Mouse (Mus musculus) forebrain, postnatal 0 days (tissue): ENCODE results near the gene Pla2g2e. TPM values are rescaled to one million over a fixed set of nuclear protein-coding genes. Genes with fewer than 3 reads are reported as not detected.
A peak's percentile ranks its signal among the peaks of the same experiment; 100 is the strongest.

Source experiments
- ATAC-seq: fragments of 200-750 bp; cut with Nextera tagmentation; 2 replicates; pipeline ENCODE4 v1.8.0; 2017; ENCODE audit warnings: mild to moderate bottlenecking, moderate library complexity
- DNase-seq: peaks from one replicate; pipeline ENCODE4 v3.0.0-alpha.2; 2015
- H3K27ac ChIP-seq: fragments of 300-500 bp; sonication (generic); 2 replicates; pipeline ENCODE4 v1.5.1; 2014; ENCODE audit warnings: low read depth, mild to moderate bottlenecking, antibody characterized with exemption, low read length, moderate library complexity, mixed read lengths
- H3K27me3 ChIP-seq: fragments of 300-500 bp; sonication (generic); 2 replicates; pipeline ENCODE4 v1.6.1; 2014; ENCODE audit warnings: mild to moderate bottlenecking, low read length, mixed read lengths; ENCODE audit not compliant: insufficient read depth
- H3K36me3 ChIP-seq: fragments of 300-500 bp; sonication (generic); 2 replicates; pipeline ENCODE4 v1.6.1; 2014; ENCODE audit warnings: mild to moderate bottlenecking, moderate library complexity; ENCODE audit not compliant: insufficient read depth
- H3K4me1 ChIP-seq: fragments of 300-500 bp; sonication (generic); 2 replicates; pipeline ENCODE4 v1.6.1; 2014; ENCODE audit warnings: antibody characterized with exemption; ENCODE audit not compliant: insufficient read depth
- H3K4me2 ChIP-seq: fragments of 300-500 bp; sonication (generic); 2 replicates; pipeline ENCODE4 v1.6.1; 2014; ENCODE audit warnings: low read depth, mild to moderate bottlenecking, moderate library complexity
- H3K4me3 ChIP-seq: fragments of 300-500 bp; sonication (generic); 2 replicates; pipeline ENCODE4 v1.5.1; 2014; ENCODE audit warnings: low read depth, low read length, mixed read lengths
- H3K9ac ChIP-seq: fragments of 300-500 bp; sonication (generic); 2 replicates; pipeline ENCODE4 v1.6.1; 2014; ENCODE audit warnings: mild to moderate bottlenecking
- H3K9me3 ChIP-seq: fragments of 300-500 bp; sonication (generic); 2 replicates; pipeline ENCODE4 v1.6.1; 2016; ENCODE audit warnings: low read length
- CTCF ChIP-seq: sonication (generic); IDR thresholded peaks from 2 replicates; pipeline ENCODE4 v1.5.1; 2016; ENCODE audit warnings: antibody characterized with exemption, control low read depth, low read depth
- WGBS: fragments of 180-500 bp; shearing (Covaris S2); extraction: QIAGEN DNeasy Blood & Tissue Kit; methylation state at CpG from one replicate; pipeline ENCODE4 v1.1.7; 2014; 5-methylcytosine and 5-hydroxymethylcytosine counted together
- polyA plus RNA-seq: library from polyadenylated mRNA; unstranded; fragments of >200 nt; fragmentation: Nextera tagmentation; extraction: Ambion mirVana; gene quantifications from 2 replicates; pipeline ENCODE4 v1.2.1, GENCODE M21; 2015
- total RNA-seq: library from RNA; depleted of rRNA; stranded (reverse); fragments of >200 nt; gene quantifications from 2 replicates; pipeline ENCODE4 v1.2.3, GENCODE M21; 2014; rRNA removed

The Pla2g2e gene
- total and polyA plus RNA-seq, 2 experiments from 2014 or later, result not detected

DNA sequence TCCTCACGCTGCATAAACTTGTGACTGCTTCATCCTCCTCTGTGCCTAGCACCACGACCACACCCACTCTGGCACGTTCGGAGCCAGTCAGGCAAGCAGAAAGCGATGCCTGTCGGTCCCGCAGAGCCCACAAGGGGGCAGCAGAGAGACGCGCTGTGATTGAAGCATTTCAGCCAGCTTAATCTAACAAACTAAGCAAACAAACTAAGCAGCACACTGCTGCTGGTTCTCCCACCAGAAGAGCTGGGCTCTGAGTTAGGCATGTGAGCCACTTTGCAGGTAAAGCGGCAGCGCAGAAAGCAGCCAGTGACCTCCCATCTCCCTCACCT, 44.4 kb downstream of the Pla2g2e start:
- H3K27ac ChIP-seq, result no peak overlapping the region
- H3K9ac ChIP-seq, result no peak overlapping the region
- H3K36me3 ChIP-seq, result no peaks in the 10 kb centered on the region
- H3K4me2 ChIP-seq, result peak overlapping the region; percentile 58
- ATAC-seq, result peak; percentile 91
- peak overlapping the region; percentile 28 for H3K4me3 ChIP-seq
- TF ChIP-seq CTCF, result peak; percentile 100
- no peaks in the 10 kb centered on the region for H3K9me3 ChIP-seq
- no peaks in the 10 kb centered on the region for H3K4me1 ChIP-seq
- peak; percentile 97 for DNase-seq
- no peaks in the 10 kb centered on the region for H3K27me3 ChIP-seq
- WGBS, result 2% methylated on average over 11 of the region's 11 CpGs

GRCm38 (mm10) chr4:138925561-138925960, 47.8 kb downstream of the Pla2g2e start:
- DNase-seq, result no peak
- no peak for ATAC-seq
- WGBS, result 70% methylated on average over 2 of the region's 2 CpGs
- Histone ChIP-seq H3K4me1 (no peaks in the 10 kb centered on the region), H3K4me3 (no peak overlapping the region), H3K4me2 (no peak overlapping the region), H3K27me3 (no peaks in the 10 kb centered on the region), H3K9me3 (no peaks in the 10 kb centered on the region), H3K27ac (no peak overlapping the region), H3K9ac (no peak overlapping the region), H3K36me3 (no peaks in the 10 kb centered on the region)
- TF ChIP-seq CTCF, result no peak

Other genes with a start within 250 kb of the Pla2g2e start
- gene Vwa5b1, start 242.1 kb upstream of the Pla2g2e start, total RNA-seq, result 4.0 and 9.2 TPM in 2 replicates
- 0.65 and 1.5 TPM in 2 replicates for gene Vwa5b1, start 242.1 kb upstream of the Pla2g2e start, polyA plus RNA-seq
- gene Pla2g2c, start 153.2 kb upstream of the Pla2g2e start, total RNA-seq, result 0.24 and 0.77 TPM in 2 replicates
- gene Pla2g2c, start 153.2 kb upstream of the Pla2g2e start, polyA plus RNA-seq, result 0.28 and 0.42 TPM in 2 replicates
- 4.0 and 5.6 TPM in 2 replicates for gene Ubxn10, start 140.8 kb upstream of the Pla2g2e start, total RNA-seq
- gene Ubxn10, start 140.8 kb upstream of the Pla2g2e start, polyA plus RNA-seq, result 2.4 and 3.5 TPM in 2 replicates
- 0.23 TPM in 1 of 2 replicates, not detected in the other for gene Pla2g2f, start 120.3 kb upstream of the Pla2g2e start, total RNA-seq
- not detected in 2 replicates for gene Pla2g2f, start 120.3 kb upstream of the Pla2g2e start, polyA plus RNA-seq
- gene Pla2g2d, start 102.2 kb upstream of the Pla2g2e start, total RNA-seq, result 0.38 TPM in 1 of 2 replicates, not detected in the other
- 0.23 TPM in 1 of 2 replicates, not detected in the other for gene Pla2g2d, start 102.2 kb upstream of the Pla2g2e start, polyA plus RNA-seq
- gene Pla2g5, start 14.5 kb upstream of the Pla2g2e start, total RNA-seq, result 0.15 and 2.9 TPM in 2 replicates
- gene Pla2g5, start 14.5 kb upstream of the Pla2g2e start, polyA plus RNA-seq, result 1.1 and 1.5 TPM in 2 replicates
- not detected in 2 replicates for gene Gm13030, start 4.0 kb upstream of the Pla2g2e start, total RNA-seq
- gene Gm13030, start 4.0 kb upstream of the Pla2g2e start, polyA plus RNA-seq, result not detected in 2 replicates
- 10.5 and 13.1 TPM in 2 replicates for gene Otud3, start 36.0 kb downstream of the Pla2g2e start, total RNA-seq
- 2.6 and 2.8 TPM in 2 replicates for gene Otud3, start 36.0 kb downstream of the Pla2g2e start, polyA plus RNA-seq
- not detected in 2 replicates for gene Rnf186, start 89.2 kb downstream of the Pla2g2e start, total RNA-seq
- not detected in 2 replicates for gene Rnf186, start 89.2 kb downstream of the Pla2g2e start, polyA plus RNA-seq
- 1.5 and 4.0 TPM in 2 replicates for gene Tmco4, start 94.9 kb downstream of the Pla2g2e start, total RNA-seq
- gene Tmco4, start 94.9 kb downstream of the Pla2g2e start, polyA plus RNA-seq, result 1.4 and 1.5 TPM in 2 replicates
- 1.8 and 4.0 TPM in 2 replicates for gene Htr6, start 197.6 kb downstream of the Pla2g2e start, total RNA-seq
- 0.67 TPM in 2 replicates for gene Htr6, start 197.6 kb downstream of the Pla2g2e start, polyA plus RNA-seq
- gene Nbl1, start 215.1 kb downstream of the Pla2g2e start, total RNA-seq, result 41.7 and 57.6 TPM in 2 replicates
- 56.7 and 64.3 TPM in 2 replicates for gene Nbl1, start 215.1 kb downstream of the Pla2g2e start, polyA plus RNA-seq